Mouse (Mus musculus) forebrain, postnatal 0 days (tissue): ENCODE results near the gene Sapcd1. TPM values are rescaled to one million over a fixed set of nuclear protein-coding genes. Genes with fewer than 3 reads are reported as not detected.

Experiments used
- ATAC-seq: fragments of 200-750 bp; cut with Nextera tagmentation; 2 replicates; pipeline ENCODE4 v1.8.0; 2017; ENCODE audit warnings: mild to moderate bottlenecking, moderate library complexity
- DNase-seq: peaks from one replicate; pipeline ENCODE4 v3.0.0-alpha.2; 2015
- H3K27ac ChIP-seq: fragments of 300-500 bp; sonication (generic); 2 replicates; pipeline ENCODE4 v1.5.1; 2014; ENCODE audit warnings: low read depth, mild to moderate bottlenecking, antibody characterized with exemption, low read length, moderate library complexity, mixed read lengths
- H3K27me3 ChIP-seq: fragments of 300-500 bp; sonication (generic); 2 replicates; pipeline ENCODE4 v1.6.1; 2014; ENCODE audit warnings: mild to moderate bottlenecking, low read length, mixed read lengths; ENCODE audit not compliant: insufficient read depth
- H3K36me3 ChIP-seq: fragments of 300-500 bp; sonication (generic); 2 replicates; pipeline ENCODE4 v1.6.1; 2014; ENCODE audit warnings: mild to moderate bottlenecking, moderate library complexity; ENCODE audit not compliant: insufficient read depth
- H3K4me1 ChIP-seq: fragments of 300-500 bp; sonication (generic); 2 replicates; pipeline ENCODE4 v1.6.1; 2014; ENCODE audit warnings: antibody characterized with exemption; ENCODE audit not compliant: insufficient read depth
- H3K4me2 ChIP-seq: fragments of 300-500 bp; sonication (generic); 2 replicates; pipeline ENCODE4 v1.6.1; 2014; ENCODE audit warnings: low read depth, mild to moderate bottlenecking, moderate library complexity
- H3K4me3 ChIP-seq: fragments of 300-500 bp; sonication (generic); 2 replicates; pipeline ENCODE4 v1.5.1; 2014; ENCODE audit warnings: low read depth, low read length, mixed read lengths
- H3K9ac ChIP-seq: fragments of 300-500 bp; sonication (generic); 2 replicates; pipeline ENCODE4 v1.6.1; 2014; ENCODE audit warnings: mild to moderate bottlenecking
- H3K9me3 ChIP-seq: fragments of 300-500 bp; sonication (generic); 2 replicates; pipeline ENCODE4 v1.6.1; 2016; ENCODE audit warnings: low read length
- CTCF ChIP-seq: sonication (generic); IDR thresholded peaks from 2 replicates; pipeline ENCODE4 v1.5.1; 2016; ENCODE audit warnings: antibody characterized with exemption, control low read depth, low read depth
- WGBS: fragments of 180-500 bp; shearing (Covaris S2); extraction: QIAGEN DNeasy Blood & Tissue Kit; methylation state at CpG from one replicate; pipeline ENCODE4 v1.1.7; 2014; 5-methylcytosine and 5-hydroxymethylcytosine counted together
- polyA plus RNA-seq: library from polyadenylated mRNA; unstranded; fragments of >200 nt; fragmentation: Nextera tagmentation; extraction: Ambion mirVana; gene quantifications from 2 replicates; pipeline ENCODE4 v1.2.1, GENCODE M21; 2015
- total RNA-seq: library from RNA; depleted of rRNA; stranded (reverse); fragments of >200 nt; gene quantifications from 2 replicates; pipeline ENCODE4 v1.2.3, GENCODE M21; 2014

Gene Sapcd1
- total and polyA plus RNA-seq, 2 experiments from 2014 or later: 1.6 to 2.7 TPM

DNA sequence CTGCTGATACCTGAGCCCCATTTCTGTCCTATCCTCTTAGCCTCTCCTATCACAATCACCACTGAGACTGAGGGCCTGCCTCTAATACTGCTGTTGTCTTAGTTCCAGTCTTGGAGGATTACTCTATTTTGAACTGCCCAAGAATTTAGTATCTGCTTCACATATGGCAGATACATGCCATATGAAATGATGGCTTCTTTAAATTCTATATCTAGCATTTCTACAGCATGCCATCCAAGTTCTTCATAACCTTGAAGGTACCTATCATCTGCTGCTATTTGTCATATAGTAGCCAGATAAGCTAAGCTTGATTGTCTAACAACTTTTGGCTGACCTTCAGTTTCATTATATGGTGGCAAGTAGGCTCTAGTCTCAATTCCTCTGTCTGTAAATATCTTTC, 33.1 kb downstream of the Sapcd1 start:
- no peaks in the 10 kb centered on the region for H3K4me1 ChIP-seq
- H3K9me3 ChIP-seq: no peaks in the 10 kb centered on the region
- H3K27me3 ChIP-seq: no peaks in the 10 kb centered on the region
- no peak overlapping the region for H3K4me3 ChIP-seq
- ATAC-seq (no peak), DNase-seq (no peak)
- no peak overlapping the region for H3K9ac ChIP-seq
- no peak overlapping the region for H3K27ac ChIP-seq
- no peak for TF ChIP-seq CTCF
- H3K36me3 ChIP-seq: peaks cover 4% of the 10 kb centered on the region; the same call in 1 of the 2 replicates
- H3K4me2 ChIP-seq: no peak overlapping the region

DNA sequence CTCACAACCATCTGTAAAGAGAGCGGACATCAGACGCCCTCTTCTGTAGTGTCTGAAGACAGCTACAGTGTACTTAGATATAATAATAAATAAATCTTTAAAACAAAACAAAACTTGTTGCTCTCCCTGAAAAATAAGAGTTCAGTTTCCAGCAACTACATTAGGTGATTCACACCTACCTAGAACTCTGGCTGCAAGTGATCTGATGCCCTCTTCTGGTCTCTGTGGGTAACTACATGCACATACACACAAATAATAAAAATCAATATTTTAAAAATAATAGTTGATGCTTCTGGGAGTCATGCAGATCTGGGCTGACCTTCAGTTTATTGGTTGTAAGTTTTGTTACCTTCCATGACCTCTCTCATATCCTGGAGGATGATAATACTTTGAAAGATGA, 43.6 kb downstream of the Sapcd1 start:
- peak; percentile 17 for DNase-seq
- Histone ChIP-seq H3K27me3 (no peaks in the 10 kb centered on the region), H3K9ac (no peak overlapping the region), H3K27ac (no peak overlapping the region), H3K4me1 (peaks cover 6% of the 10 kb centered on the region), H3K36me3 (peaks cover 16% of the 10 kb centered on the region), H3K9me3 (no peaks in the 10 kb centered on the region), H3K4me2 (no peak overlapping the region), H3K4me3 (no peak overlapping the region)
- peak; percentile 71 for TF ChIP-seq CTCF
- no peak for ATAC-seq
- 74% methylated on average over 2 of the region's 2 CpGs for WGBS

DNA sequence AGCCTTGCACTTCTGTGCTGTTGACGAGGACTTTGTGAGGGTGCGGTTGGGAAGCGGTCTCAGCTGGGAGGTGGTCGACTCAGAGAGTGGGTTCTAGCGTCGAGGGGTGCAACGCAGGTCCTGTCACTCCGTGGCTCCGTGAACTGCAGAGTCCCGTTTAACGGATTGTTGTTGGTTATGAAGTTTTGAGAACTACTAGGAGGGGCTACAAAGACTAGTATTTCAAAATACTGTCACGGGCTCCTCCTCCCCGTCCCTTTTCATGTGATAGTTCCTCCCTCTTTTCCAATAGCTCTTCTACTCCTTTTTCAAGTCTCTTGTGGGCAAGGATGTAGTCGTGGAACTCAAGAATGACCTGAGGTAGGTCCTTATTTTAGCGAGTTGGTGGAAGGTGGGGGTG, 45.5 kb downstream of the Sapcd1 start:
- Histone ChIP-seq H3K4me3 (peak overlapping the region; percentile 94), H3K27ac (peak overlapping the region; percentile 97), H3K36me3 (peaks cover 16% of the 10 kb centered on the region), H3K4me2 (peak overlapping the region; percentile 91), H3K9me3 (no peaks in the 10 kb centered on the region), H3K4me1 (peaks cover 6% of the 10 kb centered on the region), H3K27me3 (no peaks in the 10 kb centered on the region), H3K9ac (peak overlapping the region; percentile 73)
- no peak for DNase-seq
- ATAC-seq: no peak; the same call in 1 of the 2 replicates
- under 1% methylated on average over 15 of the region's 15 CpGs for WGBS
- no peak for TF ChIP-seq CTCF

DNA sequence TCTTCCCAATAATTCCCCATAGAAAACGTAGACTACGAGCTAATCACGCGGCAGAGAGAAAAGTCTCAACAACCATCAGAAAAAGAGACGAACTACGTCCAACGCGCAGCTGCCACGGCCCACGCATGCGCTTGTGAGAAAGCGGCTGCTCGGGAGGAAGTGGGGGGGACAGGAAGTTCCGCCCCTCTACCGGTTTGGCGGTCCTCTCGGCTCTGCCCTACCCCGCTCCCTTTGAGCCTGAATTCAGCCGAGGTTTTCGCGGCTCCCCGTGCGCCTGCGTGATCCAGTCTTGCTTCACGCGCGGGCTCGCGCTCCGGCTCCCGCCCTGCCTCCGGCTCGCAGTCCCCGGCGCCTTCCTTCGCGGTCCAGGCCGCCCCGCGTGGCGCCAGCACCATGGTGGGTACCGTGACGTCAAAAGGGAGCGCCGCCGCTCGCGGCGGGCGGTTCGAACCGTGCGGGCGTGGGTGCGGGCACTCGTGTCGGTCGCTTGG, 46.1 kb downstream of the Sapcd1 start, which contains the start of gene Lsm2:
Lsm2 (plus strand) TSS at position 173 of the 491 bp plus-strand sequence.
- TF ChIP-seq CTCF: peak; percentile 21; the same call in 1 of the 2 replicates
- H3K4me3 ChIP-seq: peak within 1 kb of the TSS; percentile 94
- H3K4me2 ChIP-seq: peak within 1 kb of the TSS; percentile 91
- H3K9ac ChIP-seq: peak within 1 kb of the TSS; percentile 73
- H3K9me3 ChIP-seq: no peaks in the 10 kb centered on the region
- peaks cover 16% of the 10 kb centered on the region for H3K36me3 ChIP-seq
- H3K4me1 ChIP-seq: peaks cover 6% of the 10 kb centered on the region
- peak; percentile 96 for DNase-seq
- peak within 1 kb of the TSS; percentile 97 for H3K27ac ChIP-seq
- H3K27me3 ChIP-seq: no peaks in the 10 kb centered on the region
- under 1% methylated on average over 57 of the region's 58 CpGs for WGBS
- peak; percentile 99 for ATAC-seq

DNA sequence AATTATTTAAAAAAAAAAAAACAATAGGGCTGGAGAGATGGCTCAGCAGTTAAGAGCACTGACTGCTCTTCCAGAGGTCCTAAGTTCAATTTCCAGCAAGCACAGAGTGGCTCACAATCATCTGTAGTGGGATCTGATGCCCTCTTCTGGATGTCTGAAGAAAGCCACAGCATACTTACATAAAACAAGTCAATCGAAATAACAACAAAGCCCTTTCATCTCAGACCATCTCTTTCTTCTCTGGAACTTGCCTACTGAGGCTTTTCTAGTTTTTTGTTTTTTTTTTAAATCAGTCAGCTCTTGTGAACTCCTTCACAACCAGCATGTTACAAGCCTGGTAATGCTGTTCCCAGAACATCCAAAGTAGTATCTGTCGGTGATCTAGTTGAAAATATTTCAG, 47.2 kb downstream of the Sapcd1 start:
- WGBS: 12% methylated on average over 2 of the region's 2 CpGs
- H3K4me1 ChIP-seq: peaks cover 6% of the 10 kb centered on the region
- H3K4me2 ChIP-seq: peak overlapping the region; percentile 91
- DNase-seq: peak; percentile 36
- TF ChIP-seq CTCF: peak; percentile 67
- H3K9me3 ChIP-seq: no peaks in the 10 kb centered on the region
- H3K27me3 ChIP-seq: no peaks in the 10 kb centered on the region
- peak overlapping the region; percentile 94 for H3K4me3 ChIP-seq
- H3K9ac ChIP-seq: peak overlapping the region; percentile 73
- H3K27ac ChIP-seq: no peak overlapping the region
- ATAC-seq: no peak
- peaks cover 6% of the 10 kb centered on the region; the same call in 1 of the 2 replicates for H3K36me3 ChIP-seq

DNA sequence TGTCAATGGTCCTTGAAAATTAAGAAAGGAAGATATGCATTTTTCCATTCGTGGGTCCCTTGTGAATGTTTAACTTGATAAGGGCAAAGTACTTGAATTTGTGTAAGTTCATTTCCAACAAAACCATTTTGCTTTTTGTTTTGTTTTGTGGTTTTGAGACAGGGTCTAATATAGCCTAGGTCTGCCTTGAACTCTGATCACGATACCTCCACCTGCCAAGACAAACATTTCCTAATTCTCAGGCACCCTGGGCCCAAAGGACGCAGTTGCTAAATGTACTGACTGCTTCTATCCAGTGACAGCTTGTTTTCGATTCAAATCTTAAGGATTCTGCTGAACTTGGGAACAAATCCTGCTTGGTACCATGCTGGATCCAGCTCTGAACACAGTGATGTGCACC, 48.2 kb downstream of the Sapcd1 start:
- H3K27ac ChIP-seq: no peak overlapping the region
- TF ChIP-seq CTCF: no peak
- H3K4me1 ChIP-seq: peaks cover 6% of the 10 kb centered on the region
- DNase-seq (no peak), ATAC-seq (no peak)
- H3K36me3 ChIP-seq: no peaks in the 10 kb centered on the region
- WGBS: 97% methylated on average over 4 of the region's 4 CpGs
- no peaks in the 10 kb centered on the region for H3K27me3 ChIP-seq
- H3K9ac ChIP-seq: no peak overlapping the region
- H3K4me2 ChIP-seq: no peak overlapping the region
- no peaks in the 10 kb centered on the region for H3K9me3 ChIP-seq
- no peak overlapping the region for H3K4me3 ChIP-seq

DNA sequence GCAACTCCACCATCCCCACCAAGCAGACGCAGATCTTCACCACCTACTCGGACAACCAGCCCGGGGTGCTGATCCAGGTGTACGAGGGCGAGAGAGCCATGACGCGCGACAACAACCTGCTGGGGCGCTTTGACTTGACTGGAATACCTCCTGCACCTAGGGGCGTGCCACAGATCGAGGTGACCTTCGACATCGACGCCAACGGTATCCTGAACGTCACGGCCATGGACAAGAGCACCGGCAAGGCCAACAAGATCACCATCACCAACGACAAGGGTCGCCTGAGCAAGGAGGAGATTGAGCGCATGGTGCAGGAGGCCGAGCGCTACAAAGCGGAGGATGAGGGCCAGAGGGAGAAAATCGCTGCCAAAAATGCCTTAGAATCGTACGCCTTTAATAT, 49.6 kb downstream of the Sapcd1 start:
- Histone ChIP-seq H3K27me3 (no peaks in the 10 kb centered on the region), H3K4me1 (peaks cover 6% of the 10 kb centered on the region), H3K9me3 (no peaks in the 10 kb centered on the region), H3K36me3 (no peaks in the 10 kb centered on the region), H3K27ac (no peak overlapping the region), H3K4me3 (no peak overlapping the region), H3K9ac (no peak overlapping the region), H3K4me2 (no peak overlapping the region)
- ATAC-seq: no peak
- no peak for DNase-seq
- TF ChIP-seq CTCF: no peak
- WGBS: 91% methylated on average over 27 of the region's 27 CpGs
